Mouse (Mus musculus): ENCODE measurements around the gene Vav2. TPM values are rescaled to one million over a fixed set of nuclear protein-coding genes. Genes with fewer than 3 reads are reported as not detected.

Vav2 gene
- total and polyA plus RNA-seq, 2 experiments from 2014 or later = 2.4 to 16.8 TPM

GRCm38 (mm10) chr2:27428071-27428470, 1.2 kb upstream of the Vav2 start:
- Histone ChIP-seq H3K27ac (ENCODE audit: low read depth) (no peak overlapping the region), H3K4me3 (ENCODE audit: low read depth, low read length) (no peak overlapping the region), H3K9ac (replicated peaks; ENCODE audit: low read depth, low read length) (no peak overlapping the region), H3K27me3 (ENCODE audit: control insufficient read depth, insufficient read depth, low read length) (0 out of 2 replicates have a peak, but pooled peaks cover 3% of the 10 kb centered on the region), H3K4me2 (ENCODE audit: low read depth, low read length) (no peak overlapping the region), H3K9me3 (replicated peaks; ENCODE audit: control insufficient read depth, low read length) (no peaks in the 10 kb centered on the region), H3K36me3 (replicated peaks; ENCODE audit: control insufficient read depth, insufficient read depth, low read length) (no peaks in the 10 kb centered on the region), H3K4me1 (ENCODE audit: control insufficient read depth, insufficient read depth) (peaks cover 6% of the 10 kb centered on the region; the same call in 1 of the 2 replicates)
- TF ChIP-seq CTCF (IDR thresholded peaks at IDR 0.05; ENCODE audit: low read depth) (peak; percentile 99), EP300 (IDR thresholded peaks at IDR 0.05; ENCODE audit: low read depth) (no peak)
- WGBS = 0% methylated on average over 4 of the region's 4 CpGs
- ATAC-seq (ENCODE audit: insufficient read depth, low read depth) (no peak), DNase-seq (ENCODE audit: low spot score) (peak; percentile 65)

GRCm38 (mm10) chr2:27426406-27426854, 403 bp downstream of the Vav2 start:
- ATAC-seq (ENCODE audit: insufficient read depth, low read depth) = peak; percentile 47
- no peak for TF ChIP-seq CTCF (IDR thresholded peaks at IDR 0.05; ENCODE audit: low read depth)
- no peak for TF ChIP-seq EP300 (IDR thresholded peaks at IDR 0.05; ENCODE audit: low read depth)
- 0% methylated on average over 39 of the region's 64 CpGs for WGBS
- Histone ChIP-seq H3K9me3 (replicated peaks; ENCODE audit: control insufficient read depth, low read length) (no peaks in the 10 kb centered on the region), H3K4me1 (ENCODE audit: control insufficient read depth, insufficient read depth) (peaks cover 12% of the 10 kb centered on the region), H3K4me3 (ENCODE audit: low read depth, low read length) (peak overlapping the region; percentile 91), H3K4me2 (ENCODE audit: low read depth, low read length) (peak overlapping the region; percentile 99), H3K9ac (replicated peaks; ENCODE audit: low read depth, low read length) (peak overlapping the region; percentile 73), H3K36me3 (replicated peaks; ENCODE audit: control insufficient read depth, insufficient read depth, low read length) (no peaks in the 10 kb centered on the region), H3K27ac (ENCODE audit: low read depth) (peak overlapping the region; percentile 73), H3K27me3 (ENCODE audit: control insufficient read depth, insufficient read depth, low read length) (0 out of 2 replicates have a peak, but pooled peaks cover 3% of the 10 kb centered on the region)
- no peak for DNase-seq (ENCODE audit: low spot score)

GRCm38 (mm10) chr2:27425751-27426405, 955 bp downstream of the Vav2 start:
- H3K9ac ChIP-seq (replicated peaks; ENCODE audit: low read depth, low read length) = peak overlapping the region; percentile 73
- H3K36me3 ChIP-seq (replicated peaks; ENCODE audit: control insufficient read depth, insufficient read depth, low read length) = no peaks in the 10 kb centered on the region
- WGBS = 2% methylated on average over 55 of the region's 60 CpGs
- H3K4me1 ChIP-seq (ENCODE audit: control insufficient read depth, insufficient read depth) = peaks cover 17% of the 10 kb centered on the region
- no peak for DNase-seq (ENCODE audit: low spot score)
- peak overlapping the region; percentile 99 for H3K4me2 ChIP-seq (ENCODE audit: low read depth, low read length)
- H3K27me3 ChIP-seq (ENCODE audit: control insufficient read depth, insufficient read depth, low read length) = 0 out of 2 replicates have a peak, but pooled peaks cover 3% of the 10 kb centered on the region
- TF ChIP-seq EP300 (IDR thresholded peaks at IDR 0.05; ENCODE audit: low read depth) = no peak
- TF ChIP-seq CTCF (IDR thresholded peaks at IDR 0.05; ENCODE audit: low read depth) = no peak
- peak overlapping the region; percentile 91 for H3K4me3 ChIP-seq (ENCODE audit: low read depth, low read length)
- ATAC-seq (ENCODE audit: insufficient read depth, low read depth) = 0 out of 2 replicates have a peak, but pooled peaks have one; percentile 2
- peak overlapping the region; percentile 73 for H3K27ac ChIP-seq (ENCODE audit: low read depth)
- no peaks in the 10 kb centered on the region for H3K9me3 ChIP-seq (replicated peaks; ENCODE audit: control insufficient read depth, low read length)

GRCm38 (mm10) chr2:27425161-27425611, 1.6 kb downstream of the Vav2 start:
- Histone ChIP-seq H3K4me1 (ENCODE audit: control insufficient read depth, insufficient read depth) (peaks cover 18% of the 10 kb centered on the region), H3K27me3 (ENCODE audit: control insufficient read depth, insufficient read depth, low read length) (no peaks in the 10 kb centered on the region), H3K9me3 (replicated peaks; ENCODE audit: control insufficient read depth, low read length) (no peaks in the 10 kb centered on the region), H3K27ac (ENCODE audit: low read depth) (no peak overlapping the region), H3K9ac (replicated peaks; ENCODE audit: low read depth, low read length) (peak overlapping the region; percentile 73), H3K4me3 (ENCODE audit: low read depth, low read length) (peak overlapping the region; percentile 91), H3K36me3 (replicated peaks; ENCODE audit: control insufficient read depth, insufficient read depth, low read length) (no peaks in the 10 kb centered on the region), H3K4me2 (ENCODE audit: low read depth, low read length) (peak overlapping the region; percentile 99)
- ATAC-seq (ENCODE audit: insufficient read depth, low read depth) = no peak
- no peak for DNase-seq (ENCODE audit: low spot score)
- no peak for TF ChIP-seq CTCF (IDR thresholded peaks at IDR 0.05; ENCODE audit: low read depth)
- no peak for TF ChIP-seq EP300 (IDR thresholded peaks at IDR 0.05; ENCODE audit: low read depth)
- 8% methylated on average over 20 of the region's 20 CpGs for WGBS

GRCm38 (mm10) chr2:27423596-27423995, 3.2 kb downstream of the Vav2 start:
- ATAC-seq (ENCODE audit: insufficient read depth, low read depth) (no peak), DNase-seq (ENCODE audit: low spot score) (no peak)
- no peak overlapping the region for H3K27ac ChIP-seq (ENCODE audit: low read depth)
- no peak overlapping the region for H3K4me2 ChIP-seq (ENCODE audit: low read depth, low read length)
- H3K36me3 ChIP-seq (replicated peaks; ENCODE audit: control insufficient read depth, insufficient read depth, low read length) = no peaks in the 10 kb centered on the region
- no peak overlapping the region for H3K4me3 ChIP-seq (ENCODE audit: low read depth, low read length)
- H3K9me3 ChIP-seq (replicated peaks; ENCODE audit: control insufficient read depth, low read length) = no peaks in the 10 kb centered on the region
- WGBS = 82% methylated on average over 7 of the region's 7 CpGs
- no peak for TF ChIP-seq CTCF (IDR thresholded peaks at IDR 0.05; ENCODE audit: low read depth)
- no peak for TF ChIP-seq EP300 (IDR thresholded peaks at IDR 0.05; ENCODE audit: low read depth)
- H3K9ac ChIP-seq (replicated peaks; ENCODE audit: low read depth, low read length) = no peak overlapping the region
- no peaks in the 10 kb centered on the region for H3K27me3 ChIP-seq (ENCODE audit: control insufficient read depth, insufficient read depth, low read length)
- peaks cover 25% of the 10 kb centered on the region for H3K4me1 ChIP-seq (ENCODE audit: control insufficient read depth, insufficient read depth)
